Mouse (Mus musculus) gastrocnemius, postnatal 25 days (tissue): ENCODE results near the gene Atp2a3. TPM values are rescaled to one million over a fixed set of nuclear protein-coding genes. Genes with fewer than 3 reads are reported as not detected.

Experiments
- DNase-seq: peaks from one replicate; pipeline ENCODE4 v3.0.0; 2022
- microRNA-seq, 2 experiments: library from miRNA; unstranded; fragments of <30 nt; microRNA quantifications; one replicate each; pipeline ENCODE4 v1.2.0; 2021; ENCODE audit warnings: borderline replicate concordance in 2 of 2
- total RNA-seq, 2 experiments: library from RNA; stranded (reverse); gene quantifications; 1 replicate in 1 of 2; 2 replicates in 1 of 2; pipeline ENCODE4 v1.2.3; 2021

Atp2a3 gene
- total RNA-seq, 2 experiments from 2014 or later: 7.2 to 12.9 TPM

- DNase-seq: no peak
These were observed 76.7 kb downstream of the Atp2a3 start for GRCm38 (mm10) chr11:73037691-73038090.

- no peak for DNase-seq
These were observed 78.3 kb downstream of the Atp2a3 start for GRCm38 (mm10) chr11:73039102-73039799.

Small RNA genes within 50 kb of the gene (microRNA-seq; reads per million reads assigned to microRNA genes)
- 0 reads per million in 2 experiments for gene Gm44467

Other genes with a start within 250 kb of the Atp2a3 start
- gene Cyb5d2, start 165.0 kb upstream of the Atp2a3 start, total RNA-seq: 10 to 100 TPM; 12.9 to 14.6 TPM
- gene Zzef1, start 164.9 kb upstream of the Atp2a3 start, total RNA-seq: 10 to 100 TPM; 12.5 to 12.8 TPM
- 1 to 10 TPM in 1 of 2 experiments, under 1 TPM in 1; 0.31 to 1.6 TPM for gene P2rx1, start 37.9 kb downstream of the Atp2a3 start, total RNA-seq
- 1 to 10 TPM in 1 of 2 experiments, under 1 TPM in 1; 1.00 to 1.2 TPM for gene Camkk1, start 57.8 kb downstream of the Atp2a3 start, total RNA-seq
- 1 to 10 TPM; 2.8 to 3.1 TPM for gene Ncbp3, start 86.6 kb downstream of the Atp2a3 start, total RNA-seq
- under 1 TPM; 0.11 to 0.15 TPM for gene Itgae, start 129.4 kb downstream of the Atp2a3 start, total RNA-seq
- gene Haspin, start 177.1 kb downstream of the Atp2a3 start, total RNA-seq: under 1 TPM; 0.10 to 0.38 TPM
- 1 to 10 TPM; 8.7 to 9.7 TPM for gene P2rx5, start 199.3 kb downstream of the Atp2a3 start, total RNA-seq
- gene Emc6, start 215.9 kb downstream of the Atp2a3 start, total RNA-seq: 10 to 100 TPM; 77.8 to 87.8 TPM
- 10 to 100 TPM; 10.1 to 15.2 TPM for gene Tax1bp3, start 215.9 kb downstream of the Atp2a3 start, total RNA-seq
- 1 to 10 TPM; 5.6 to 7.4 TPM for gene Ctns, start 237.9 kb downstream of the Atp2a3 start, total RNA-seq
- 1 to 10 TPM in 1 of 2 experiments, under 1 TPM in 1; 0.59 to 1.0 TPM for gene Shpk, start 238.3 kb downstream of the Atp2a3 start, total RNA-seq